Mouse (Mus musculus) granulocyte monocyte progenitor cell, adult 5-6 weeks (primary cell): ENCODE measurements around the gene Pkn3. TPM values are rescaled to one million over a fixed set of nuclear protein-coding genes. Genes with fewer than 3 reads are reported as not detected.
"Not testable (repeated sequence)": the region's sequence is repeated elsewhere in the genome, so short reads cannot be mapped to it uniquely, and the experiment has no call there.

Experiments used
- ATAC-seq: replicated peaks from 2 replicates; pipeline ENCODE4 v1.8.0; 2016; ENCODE audit warnings: mild to moderate bottlenecking, moderate TSS enrichment, inconsistent platforms; ENCODE audit not compliant: poor library complexity, severe bottlenecking
- total RNA-seq, 2 experiments: library from RNA; stranded (forward) in 1 of 2; stranded (reverse) in 1 of 2; fragments of 200-712, 200-1000 nt in 1 of 2; fragments of >200 nt in 1 of 2; fragmentation: Nextera tagmentation in 1 of 2; gene quantifications; 2 replicates each; pipeline ENCODE4 v1.2.3; 2014 to 2017

The Pkn3 gene
- total RNA-seq, 2 experiments from 2014 or later = 13.1 to 14.9 TPM

- no peak for ATAC-seq
These were observed 14.9 kb downstream of the Pkn3 start for GRCm38 (mm10) chr2:30092280-30092918.

- ATAC-seq = peak; percentile 94
These were observed 16.2 kb downstream of the Pkn3 start, which contains the start of gene Zdhhc12 for GRCm38 (mm10) chr2:30093471-30094207. Gene Zdhhc12 (minus strand): TSS chr2:30093648.

DNA sequence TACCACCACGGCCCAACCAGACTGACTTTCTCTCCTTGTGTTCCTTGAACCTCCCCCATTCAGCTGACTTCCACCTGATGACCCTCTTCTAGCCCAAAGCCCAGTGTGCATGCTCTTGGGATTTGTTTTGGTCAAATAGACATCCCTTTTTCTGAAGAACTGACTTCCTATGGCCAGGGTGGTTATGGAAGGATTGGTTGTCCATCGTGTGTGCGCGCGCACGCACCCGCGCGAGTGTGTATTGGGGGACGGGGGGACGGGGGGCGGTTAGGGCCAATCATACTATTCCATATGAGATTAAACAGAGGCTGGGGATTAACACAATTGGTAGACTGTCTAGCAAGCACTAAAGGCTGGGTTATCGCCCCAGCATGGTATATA is 16.7 kb downstream of the Pkn3 start:
- 0 out of 2 replicates have a peak, but pooled peaks have one; percentile 10 for ATAC-seq

DNA sequence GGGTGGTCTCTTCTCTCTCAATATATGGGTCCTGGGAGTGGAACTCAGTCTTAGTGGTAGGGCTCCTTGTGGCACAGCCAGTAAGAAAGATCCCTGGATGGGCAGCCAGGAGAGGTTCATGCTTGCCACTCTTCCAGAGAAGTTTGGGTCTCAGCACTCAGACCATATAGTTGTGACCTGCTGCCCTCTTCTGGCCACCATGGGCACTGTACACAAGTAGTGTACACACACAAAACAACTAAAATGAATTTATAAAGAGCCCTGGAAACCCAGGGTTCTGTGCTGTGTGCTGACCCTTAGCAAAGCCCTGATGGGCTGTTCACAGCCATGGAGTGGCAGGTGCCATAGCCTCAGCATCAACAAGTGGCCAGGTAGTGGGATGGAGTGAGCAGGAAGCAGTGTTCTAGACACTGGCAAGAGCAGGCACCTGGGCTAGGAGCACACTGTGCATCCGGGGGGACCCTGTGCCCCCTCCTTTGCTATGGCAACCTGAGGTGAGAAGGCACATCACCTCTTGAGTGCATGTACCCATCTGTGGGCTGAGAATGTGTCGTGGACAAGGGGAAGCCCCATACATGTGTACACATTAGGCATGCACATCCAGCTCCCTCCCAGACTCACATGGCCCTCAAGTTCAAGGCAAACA is 18.5 kb downstream of the Pkn3 start:
- peak; percentile 25; the same call in 1 of the 2 replicates for ATAC-seq

DNA sequence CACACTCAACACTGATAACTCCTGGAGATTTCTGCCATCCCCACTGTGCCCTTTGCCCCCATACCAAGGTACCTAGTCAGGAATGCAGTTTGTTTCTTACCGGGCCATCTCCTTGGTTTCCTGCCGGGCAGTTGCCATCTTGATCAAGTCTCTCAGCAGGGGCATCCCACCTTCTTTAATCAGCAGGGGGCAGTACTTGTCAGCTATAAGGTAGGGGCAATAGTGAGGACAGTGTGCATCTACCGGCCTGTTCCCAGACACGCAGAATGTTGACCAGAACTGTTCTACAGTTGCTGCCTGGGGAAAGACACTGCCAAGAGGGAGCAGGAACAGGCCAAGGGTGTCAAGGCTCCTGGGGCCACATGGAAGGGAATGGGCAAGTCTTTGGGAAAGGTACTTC is 22.7 kb downstream of the Pkn3 start:
- no peak for ATAC-seq

DNA sequence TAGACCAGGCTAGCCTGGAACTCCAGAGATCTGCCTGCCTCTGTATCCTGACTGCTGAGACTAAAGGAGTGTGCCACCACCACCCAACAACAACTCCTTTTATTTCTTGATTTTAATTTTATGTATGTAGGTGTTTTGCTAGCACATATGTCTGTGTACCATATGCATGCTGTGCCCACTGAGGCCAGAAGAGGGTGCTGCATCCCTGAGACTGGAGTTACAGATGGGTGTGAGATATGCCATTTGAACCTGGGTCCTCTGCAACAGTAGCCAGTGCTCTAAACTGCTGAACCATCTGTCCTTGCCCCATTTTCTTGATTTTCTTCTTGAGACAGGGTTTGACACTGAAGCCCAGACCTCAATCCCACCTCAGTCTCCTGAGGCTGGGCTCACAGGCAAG is 28.9 kb downstream of the Pkn3 start:
- ATAC-seq = peak; percentile 81

DNA sequence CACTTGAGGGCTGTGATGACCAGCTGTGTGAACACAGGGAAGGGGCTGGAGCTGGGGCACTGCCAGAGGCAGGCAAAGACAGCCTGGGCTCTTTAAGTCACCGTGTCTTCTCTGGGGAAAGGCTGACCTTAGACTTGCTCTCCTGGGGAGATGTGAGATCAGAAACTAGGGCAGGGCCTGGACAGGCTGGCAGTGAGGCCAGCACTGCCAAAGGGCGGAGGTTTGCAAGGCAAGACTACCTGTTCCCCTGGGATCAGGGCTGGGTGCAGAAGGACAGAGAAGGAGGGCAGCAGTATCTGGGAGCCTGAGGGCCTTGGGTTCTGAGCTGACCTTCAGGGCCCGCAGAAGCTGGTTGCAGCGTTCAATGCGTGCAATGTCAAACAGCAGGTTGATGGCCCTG is 30.2 kb downstream of the Pkn3 start:
- ATAC-seq = no peak

- no peak for ATAC-seq
These were observed 30.8 kb downstream of the Pkn3 start for GRCm38 (mm10) chr2:30108260-30108659.

GRCm38 (mm10) chr2:30111500-30111899 is 34.0 kb downstream of the Pkn3 start:
- no peak for ATAC-seq

DNA sequence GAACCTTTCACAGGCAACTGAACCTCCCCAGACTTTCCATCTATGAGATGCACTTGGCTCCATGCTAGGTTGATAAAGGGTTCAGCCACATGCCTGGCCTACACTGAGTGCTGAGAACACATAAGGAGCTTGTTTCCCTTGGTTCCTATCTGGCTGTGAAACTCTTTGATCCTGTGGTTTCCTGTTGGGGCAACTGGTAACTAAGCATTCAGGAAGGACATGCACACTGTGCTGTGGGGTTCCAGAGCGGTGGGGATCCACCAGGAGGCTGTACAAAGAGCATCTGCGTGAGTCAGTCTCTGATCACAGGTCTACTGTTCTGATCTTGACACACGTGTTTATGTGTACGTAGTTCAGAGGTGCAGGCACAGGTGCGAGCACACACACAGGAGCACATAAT is 35.1 kb downstream of the Pkn3 start:
- ATAC-seq = peak; percentile 78

DNA sequence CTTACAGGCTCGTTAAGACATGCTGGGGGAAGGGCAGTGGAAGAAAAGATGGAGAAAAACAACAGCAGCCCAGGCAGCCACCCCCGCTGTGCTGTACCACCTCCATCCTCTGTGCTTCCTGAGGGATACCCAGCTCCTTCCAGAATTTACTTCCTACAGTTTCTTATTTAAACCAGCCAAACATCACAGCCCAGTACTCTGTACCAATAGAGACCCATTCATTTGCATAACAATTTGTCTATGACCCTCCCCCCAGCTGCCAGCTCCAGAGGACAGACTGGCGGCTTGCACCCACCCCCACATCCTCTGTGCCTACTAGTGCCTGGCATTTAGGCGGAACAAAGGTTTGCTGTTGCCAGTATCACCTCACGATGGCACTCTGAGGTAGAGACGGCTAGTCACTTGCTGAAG is 42.2 kb downstream of the Pkn3 start:
- no peak for ATAC-seq

DNA sequence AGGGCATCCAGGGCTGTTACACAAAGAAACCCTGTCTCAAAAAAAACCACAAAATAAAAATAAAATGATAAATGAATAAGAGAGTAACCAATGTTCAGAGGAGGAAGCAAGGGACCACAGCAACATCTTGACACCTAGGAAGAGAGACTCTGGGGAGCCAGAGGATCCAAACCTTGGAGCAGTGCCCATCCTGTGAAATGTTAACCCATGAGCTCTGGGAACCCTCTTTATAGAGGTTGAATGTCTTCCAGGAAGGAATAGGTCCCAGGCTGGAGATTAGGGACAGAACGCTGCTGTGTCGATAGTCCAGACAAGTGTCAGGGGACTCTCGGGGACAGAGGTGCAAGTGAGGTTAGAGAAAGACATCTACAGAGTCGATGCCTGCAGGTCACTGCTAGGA is 42.8 kb downstream of the Pkn3 start:
- no peak for ATAC-seq

DNA sequence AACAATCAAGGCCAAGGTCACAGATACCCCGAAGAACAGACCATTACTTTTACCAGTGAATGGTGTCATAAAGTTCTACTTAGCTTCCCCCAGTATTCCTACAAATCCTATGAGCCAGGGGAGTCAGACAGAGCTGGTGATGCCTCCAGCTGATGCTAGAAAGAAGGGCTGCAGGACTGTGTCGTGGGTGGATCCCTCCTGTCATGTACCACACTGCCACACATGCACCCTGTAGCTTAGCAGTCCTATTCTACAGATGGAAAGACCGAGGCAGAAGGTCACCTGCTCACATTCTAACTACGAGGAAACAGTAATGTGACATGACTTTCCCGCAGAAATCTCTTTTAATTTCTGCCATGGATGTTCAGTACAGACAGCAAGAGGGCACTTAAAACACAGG is 45.3 kb downstream of the Pkn3 start:
- no peak for ATAC-seq

GRCm38 (mm10) chr2:30123729-30124471 is 46.4 kb downstream of the Pkn3 start:
- ATAC-seq = peak; percentile 3; the same call in 1 of the 2 replicates

DNA sequence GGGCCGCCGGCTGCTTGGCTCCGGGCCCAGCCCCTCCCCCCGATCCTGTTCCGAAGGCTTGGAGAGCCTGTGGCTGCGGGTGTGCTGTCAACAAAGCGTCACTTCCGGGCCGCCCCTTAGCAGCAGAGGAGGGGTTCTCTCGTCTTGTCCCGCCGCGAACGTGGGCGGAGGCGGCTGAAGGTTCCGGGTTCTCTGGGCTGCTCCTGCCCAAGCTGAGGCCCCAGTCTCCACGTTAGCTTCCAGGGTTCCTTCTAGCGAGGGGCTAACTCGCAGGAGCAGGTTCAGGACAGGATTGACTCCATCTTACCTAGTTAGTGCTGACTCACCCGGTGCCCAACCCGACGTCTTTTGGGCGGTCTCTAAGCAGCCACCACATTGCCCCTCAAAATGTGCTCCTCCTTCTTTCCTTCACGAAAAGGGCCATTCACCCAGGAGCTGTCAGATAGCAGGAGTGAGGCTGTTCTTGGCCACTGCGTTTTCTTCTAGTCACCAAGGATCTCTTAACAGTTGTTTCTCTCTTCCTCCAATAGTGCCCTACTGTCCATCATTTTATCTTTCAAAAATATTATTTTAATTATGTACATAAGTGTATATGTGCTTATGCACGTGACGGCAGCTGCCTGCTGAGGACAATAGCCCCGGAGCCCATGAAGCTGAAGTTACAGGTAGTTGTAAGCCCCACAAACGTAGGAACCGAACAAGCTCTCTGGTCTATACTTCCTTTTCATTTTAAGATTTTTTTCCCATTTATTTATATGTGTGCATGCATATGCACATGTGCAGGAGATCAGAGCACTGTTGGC is 47.2 kb downstream of the Pkn3 start, which contains the start of gene Zer1:
Zer1 (minus strand) TSS at position 114 of the 803 bp plus-strand sequence.
- peak; percentile 97 for ATAC-seq

- ATAC-seq = no peak
These were observed 51.3 kb downstream of the Pkn3 start for GRCm38 (mm10) chr2:30128789-30129188.

DNA sequence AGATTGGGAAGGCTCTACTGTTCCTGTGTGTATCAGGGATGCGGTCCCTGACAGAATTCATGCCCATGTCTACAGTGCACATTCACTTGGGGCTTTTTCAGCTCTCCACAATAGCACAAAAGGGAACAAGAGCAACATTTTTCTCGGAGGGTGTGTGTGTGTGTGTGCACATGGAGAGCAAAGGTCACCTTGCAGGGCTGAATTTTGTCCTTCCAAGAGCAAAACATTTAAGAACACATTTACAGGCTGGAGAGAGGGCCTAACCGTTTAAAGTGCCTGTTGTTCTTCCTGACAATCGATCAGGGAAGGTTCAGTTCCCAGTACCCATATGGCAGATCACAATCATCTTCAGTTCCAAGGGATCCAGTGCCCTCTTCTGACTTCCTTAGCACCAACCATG is 52.7 kb downstream of the Pkn3 start:
- ATAC-seq = no peak

GRCm38 (mm10) chr2:30131240-30131639 is 53.8 kb downstream of the Pkn3 start:
- not testable (repeated sequence) for ATAC-seq

DNA sequence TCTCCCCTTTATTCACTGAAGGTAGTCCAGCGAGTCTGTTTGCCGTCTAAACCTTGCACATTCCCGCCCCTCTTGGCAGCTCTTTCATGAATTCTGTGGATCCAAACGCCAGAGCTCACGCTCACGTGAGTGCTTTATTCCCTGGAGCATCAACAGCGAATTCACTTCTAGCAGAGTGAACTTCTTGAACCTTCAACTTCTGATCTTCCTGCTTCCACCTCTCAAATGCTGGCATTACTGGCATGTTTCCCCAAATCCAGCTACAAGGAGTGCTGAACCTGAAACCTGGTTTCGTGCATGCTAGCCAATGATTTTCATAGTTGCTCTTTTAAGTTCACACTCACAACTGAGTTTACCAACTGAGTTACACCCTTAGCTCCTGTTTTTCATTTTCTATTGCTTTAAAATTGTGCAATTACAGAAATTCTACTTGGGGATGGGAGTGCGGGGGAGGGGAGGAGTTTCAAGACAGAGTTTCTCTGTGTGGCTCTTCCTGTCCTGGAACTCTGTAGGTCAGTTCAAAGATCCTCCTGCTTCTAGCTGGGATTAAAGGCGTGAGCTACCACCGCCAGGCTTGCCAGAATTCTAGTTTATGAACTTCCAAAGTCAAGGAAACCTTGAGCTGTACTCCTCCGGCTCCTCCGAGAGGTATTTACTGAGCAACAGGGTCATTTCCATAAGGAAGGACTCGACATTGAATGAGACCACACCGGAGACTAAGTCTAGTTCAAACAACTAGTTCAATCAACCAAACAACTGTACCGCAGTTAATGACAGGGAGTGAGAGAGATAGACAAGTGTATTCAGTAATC is 55.5 kb downstream of the Pkn3 start:
- peak; percentile 49 for ATAC-seq
